Mouse (Mus musculus): ENCODE results near the gene Olfr1281. TPM values are rescaled to one million over a fixed set of nuclear protein-coding genes. Genes with fewer than 3 reads are reported as not detected.
"Not testable (repeated sequence)": the region's sequence is repeated elsewhere in the genome, so short reads cannot be mapped to it uniquely, and the experiment has no call there.

The Olfr1281 gene
- not detected in 2 replicates for polyA plus RNA-seq (2015; fragmentation: Nextera tagmentation; extraction: Ambion mirVana)

- H3K4me2 ChIP-seq (replicated peaks; ENCODE audit: low read depth): no peak within 1 kb of the TSS
- no peak within 1 kb of the TSS for H3K9ac ChIP-seq (ENCODE audit: low read length)
- H3K9me3 ChIP-seq (ENCODE audit: control insufficient read depth, low read length): no peaks in the 10 kb centered on the region
- no peak within 1 kb of the TSS for H3K27ac ChIP-seq (replicated peaks)
- TF ChIP-seq EP300 (optimal IDR thresholded peaks at IDR 0.05): no peak
- TF ChIP-seq CTCF (IDR thresholded peaks at IDR 0.05; ENCODE audit: low read depth): no peak
- no peaks in the 10 kb centered on the region for H3K36me3 ChIP-seq (ENCODE audit: control insufficient read depth, insufficient read depth, low read length)
- WGBS: 50% methylated on average over 2 of the region's 2 CpGs
- ATAC-seq (ENCODE audit: low FRiP score, low TSS enrichment) (no peak), DNase-seq (ENCODE audit: low spot score) (no peak)
- no peaks in the 10 kb centered on the region for H3K4me1 ChIP-seq (replicated peaks; ENCODE audit: control insufficient read depth, insufficient read depth)
- no peaks in the 10 kb centered on the region for H3K27me3 ChIP-seq (ENCODE audit: control insufficient read depth, insufficient read depth, low read length)
- H3K4me3 ChIP-seq (ENCODE audit: low read depth, low read length): no peak within 1 kb of the TSS
These were observed at the start of gene Olfr1281 for GRCm38 (mm10) chr2:111326220-111326619. Gene Olfr1281, plus strand, starts transcription at chr2:111326520.

GRCm38 (mm10) chr2:111289836-111290235, 36.5 kb upstream of the Olfr1281 start, which contains the start of gene Olfr1278:
Gene Olfr1278, plus strand, starts transcription at chr2:111290136.
- Histone ChIP-seq H3K27ac (replicated peaks) (no peak within 1 kb of the TSS), H3K4me2 (replicated peaks; ENCODE audit: low read depth) (no peak within 1 kb of the TSS), H3K9me3 (ENCODE audit: control insufficient read depth, low read length) (no peaks in the 10 kb centered on the region), H3K9ac (ENCODE audit: low read length) (no peak within 1 kb of the TSS), H3K4me3 (ENCODE audit: low read depth, low read length) (no peak within 1 kb of the TSS), H3K4me1 (replicated peaks; ENCODE audit: control insufficient read depth, insufficient read depth) (no peaks in the 10 kb centered on the region), H3K36me3 (ENCODE audit: control insufficient read depth, insufficient read depth, low read length) (no peaks in the 10 kb centered on the region), H3K27me3 (ENCODE audit: control insufficient read depth, insufficient read depth, low read length) (no peaks in the 10 kb centered on the region)
- DNase-seq (ENCODE audit: low spot score) (no peak), ATAC-seq (ENCODE audit: low FRiP score, low TSS enrichment) (no peak)
- TF ChIP-seq CTCF (IDR thresholded peaks at IDR 0.05; ENCODE audit: low read depth) (no peak), EP300 (optimal IDR thresholded peaks at IDR 0.05) (no peak)

GRCm38 (mm10) chr2:111298541-111298940, 27.8 kb upstream of the Olfr1281 start:
- Histone ChIP-seq H3K4me2 (replicated peaks; ENCODE audit: low read depth) (no peak overlapping the region), H3K4me3 (ENCODE audit: low read depth, low read length) (no peak overlapping the region), H3K9me3 (ENCODE audit: control insufficient read depth, low read length) (no peaks in the 10 kb centered on the region), H3K36me3 (ENCODE audit: control insufficient read depth, insufficient read depth, low read length) (no peaks in the 10 kb centered on the region), H3K4me1 (replicated peaks; ENCODE audit: control insufficient read depth, insufficient read depth) (no peaks in the 10 kb centered on the region), H3K27me3 (ENCODE audit: control insufficient read depth, insufficient read depth, low read length) (no peaks in the 10 kb centered on the region), H3K27ac (replicated peaks) (no peak overlapping the region), H3K9ac (ENCODE audit: low read length) (no peak overlapping the region)
- TF ChIP-seq CTCF (IDR thresholded peaks at IDR 0.05; ENCODE audit: low read depth) (no peak), EP300 (optimal IDR thresholded peaks at IDR 0.05) (no peak)
- no peak for DNase-seq (ENCODE audit: low spot score)
- ATAC-seq (ENCODE audit: low FRiP score, low TSS enrichment): no peak

GRCm38 (mm10) chr2:111300374-111300773, 25.9 kb upstream of the Olfr1281 start, which contains the start of gene Olfr1279:
Gene Olfr1279, plus strand, starts transcription at chr2:111300635.
- no peak within 1 kb of the TSS for H3K4me2 ChIP-seq (replicated peaks; ENCODE audit: low read depth)
- H3K27ac ChIP-seq (replicated peaks): no peak within 1 kb of the TSS
- H3K9ac ChIP-seq (ENCODE audit: low read length): no peak within 1 kb of the TSS
- H3K4me3 ChIP-seq (ENCODE audit: low read depth, low read length): no peak within 1 kb of the TSS
- H3K4me1 ChIP-seq (replicated peaks; ENCODE audit: control insufficient read depth, insufficient read depth): no peaks in the 10 kb centered on the region
- no peaks in the 10 kb centered on the region for H3K27me3 ChIP-seq (ENCODE audit: control insufficient read depth, insufficient read depth, low read length)
- H3K9me3 ChIP-seq (ENCODE audit: control insufficient read depth, low read length): no peaks in the 10 kb centered on the region
- H3K36me3 ChIP-seq (ENCODE audit: control insufficient read depth, insufficient read depth, low read length): no peaks in the 10 kb centered on the region
- no peak for TF ChIP-seq CTCF (IDR thresholded peaks at IDR 0.05; ENCODE audit: low read depth)
- no peak for TF ChIP-seq EP300 (optimal IDR thresholded peaks at IDR 0.05)
- ATAC-seq (ENCODE audit: low FRiP score, low TSS enrichment) (no peak), DNase-seq (ENCODE audit: low spot score) (no peak)

- Histone ChIP-seq H3K27ac (replicated peaks) (no peak within 1 kb of the TSS), H3K9ac (ENCODE audit: low read length) (no peak within 1 kb of the TSS), H3K4me3 (ENCODE audit: low read depth, low read length) (no peak within 1 kb of the TSS), H3K27me3 (ENCODE audit: control insufficient read depth, insufficient read depth, low read length) (no peaks in the 10 kb centered on the region), H3K9me3 (ENCODE audit: control insufficient read depth, low read length) (no peaks in the 10 kb centered on the region), H3K36me3 (ENCODE audit: control insufficient read depth, insufficient read depth, low read length) (no peaks in the 10 kb centered on the region), H3K4me2 (replicated peaks; ENCODE audit: low read depth) (no peak within 1 kb of the TSS), H3K4me1 (replicated peaks; ENCODE audit: control insufficient read depth, insufficient read depth) (no peaks in the 10 kb centered on the region)
- ATAC-seq (ENCODE audit: low FRiP score, low TSS enrichment): no peak
- TF ChIP-seq CTCF (IDR thresholded peaks at IDR 0.05; ENCODE audit: low read depth) (no peak), EP300 (optimal IDR thresholded peaks at IDR 0.05) (no peak)
- DNase-seq (ENCODE audit: low spot score): no peak
These were observed 12.6 kb upstream of the Olfr1281 start, which contains the start of gene Olfr1280 for GRCm38 (mm10) chr2:111313717-111314116. Gene Olfr1280, plus strand, starts transcription at chr2:111314017.

- ATAC-seq (ENCODE audit: low FRiP score, low TSS enrichment); H3K36me3 ChIP-seq (ENCODE audit: control insufficient read depth, insufficient read depth, low read length); H3K4me3 ChIP-seq (ENCODE audit: low read depth, low read length); H3K4me1 ChIP-seq (replicated peaks; ENCODE audit: control insufficient read depth, insufficient read depth); H3K9me3 ChIP-seq (ENCODE audit: control insufficient read depth, low read length); H3K27ac ChIP-seq (replicated peaks); DNase-seq (ENCODE audit: low spot score); H3K27me3 ChIP-seq (ENCODE audit: control insufficient read depth, insufficient read depth, low read length); H3K4me2 ChIP-seq (replicated peaks; ENCODE audit: low read depth); H3K9ac ChIP-seq (ENCODE audit: low read length): not testable (repeated sequence)
- WGBS: 88% methylated on average over 5 of the region's 5 CpGs
These were observed 7.4 kb downstream of the Olfr1281 start for GRCm38 (mm10) chr2:111333721-111334120.
